Mouse (Mus musculus): Measurements from ENCODE around the gene Tbx1. TPM values are rescaled to one million over a fixed set of nuclear protein-coding genes. Genes with fewer than 3 reads are reported as not detected.

Gene Tbx1
- polyA plus RNA-seq (2015; fragmentation: Nextera tagmentation; extraction: Ambion mirVana) = 0.85 and 1.1 TPM in 2 replicates

- H3K9ac ChIP-seq = peak within 1 kb of the TSS; percentile 9; the same call in 1 of the 2 replicates
- peaks cover 42% of the 10 kb centered on the region for H3K4me1 ChIP-seq
- ATAC-seq (ENCODE audit: insufficient read depth, low FRiP score, low read depth) = peak; percentile 12; the same call in 1 of the 2 replicates
- H3K36me3 ChIP-seq = no peaks in the 10 kb centered on the region
- WGBS = 5% methylated on average over 48 of the region's 48 CpGs
- H3K4me2 ChIP-seq = peak within 1 kb of the TSS; percentile 69
- H3K27me3 ChIP-seq (replicated peaks) = peaks cover 80% of the 10 kb centered on the region
- H3K27ac ChIP-seq = no peak within 1 kb of the TSS
- H3K9me3 ChIP-seq = no peaks in the 10 kb centered on the region
- peak within 1 kb of the TSS; percentile 36 for H3K4me3 ChIP-seq (replicated peaks)
These were observed at the start of gene Tbx1 for GRCm38 (mm10) chr16:18589804-18590790. Tbx1 (minus strand) TSS chr16:18590671.

- H3K27ac ChIP-seq = no peak overlapping the region
- H3K9me3 ChIP-seq = no peaks in the 10 kb centered on the region
- H3K4me3 ChIP-seq (replicated peaks) = no peak overlapping the region
- H3K9ac ChIP-seq = no peak overlapping the region
- no peaks in the 10 kb centered on the region for H3K27me3 ChIP-seq (replicated peaks)
- peak; percentile 19; the same call in 1 of the 2 replicates for ATAC-seq (ENCODE audit: insufficient read depth, low FRiP score, low read depth)
- 59% methylated on average over 1 of the region's 1 CpGs for WGBS
- H3K4me2 ChIP-seq = no peak overlapping the region
- no peaks in the 10 kb centered on the region for H3K4me1 ChIP-seq
- H3K36me3 ChIP-seq = no peaks in the 10 kb centered on the region
These were observed 49.0 kb upstream of the Tbx1 start for GRCm38 (mm10) chr16:18639382-18639929.

- Histone ChIP-seq H3K36me3 (no peaks in the 10 kb centered on the region), H3K27me3 (replicated peaks) (no peaks in the 10 kb centered on the region), H3K9me3 (no peaks in the 10 kb centered on the region), H3K4me1 (no peaks in the 10 kb centered on the region), H3K9ac (no peak overlapping the region), H3K4me3 (replicated peaks) (no peak overlapping the region), H3K27ac (no peak overlapping the region), H3K4me2 (no peak overlapping the region)
- no peak for ATAC-seq (ENCODE audit: insufficient read depth, low FRiP score, low read depth)
- 50% methylated on average over 2 of the region's 2 CpGs for WGBS
These were observed 47.9 kb upstream of the Tbx1 start for GRCm38 (mm10) chr16:18638396-18638795.

- no peak overlapping the region for H3K9ac ChIP-seq
- H3K9me3 ChIP-seq = no peaks in the 10 kb centered on the region
- no peak overlapping the region for H3K4me2 ChIP-seq
- H3K36me3 ChIP-seq = no peaks in the 10 kb centered on the region
- no peaks in the 10 kb centered on the region for H3K4me1 ChIP-seq
- H3K27me3 ChIP-seq (replicated peaks) = no peaks in the 10 kb centered on the region
- no peak overlapping the region for H3K4me3 ChIP-seq (replicated peaks)
- no peak overlapping the region for H3K27ac ChIP-seq
- 62% methylated on average over 3 of the region's 3 CpGs for WGBS
- no peak for ATAC-seq (ENCODE audit: insufficient read depth, low FRiP score, low read depth)
These were observed 46.3 kb upstream of the Tbx1 start for GRCm38 (mm10) chr16:18636804-18637203.

- no peak overlapping the region for H3K27ac ChIP-seq
- no peak for ATAC-seq (ENCODE audit: insufficient read depth, low FRiP score, low read depth)
- H3K4me2 ChIP-seq = no peak overlapping the region
- H3K9me3 ChIP-seq = no peaks in the 10 kb centered on the region
- H3K9ac ChIP-seq = no peak overlapping the region
- H3K27me3 ChIP-seq (replicated peaks) = no peaks in the 10 kb centered on the region
- H3K4me3 ChIP-seq (replicated peaks) = no peak overlapping the region
- no peaks in the 10 kb centered on the region for H3K4me1 ChIP-seq
- WGBS = 82% methylated on average over 5 of the region's 5 CpGs
- no peaks in the 10 kb centered on the region for H3K36me3 ChIP-seq
These were observed 45.9 kb upstream of the Tbx1 start for GRCm38 (mm10) chr16:18636401-18636800.

GRCm38 (mm10) chr16:18633333-18633732, 42.9 kb upstream of the Tbx1 start:
- Histone ChIP-seq H3K27me3 (replicated peaks) (no peaks in the 10 kb centered on the region), H3K27ac (no peak overlapping the region), H3K9ac (no peak overlapping the region), H3K4me3 (replicated peaks) (no peak overlapping the region), H3K36me3 (no peaks in the 10 kb centered on the region), H3K4me1 (peaks cover 10% of the 10 kb centered on the region; the same call in 1 of the 2 replicates), H3K4me2 (no peak overlapping the region), H3K9me3 (no peaks in the 10 kb centered on the region)
- ATAC-seq (ENCODE audit: insufficient read depth, low FRiP score, low read depth) = no peak
- 23% methylated on average over 1 of the region's 1 CpGs for WGBS

- Histone ChIP-seq H3K4me3 (replicated peaks) (no peak overlapping the region), H3K36me3 (no peaks in the 10 kb centered on the region), H3K27ac (no peak overlapping the region), H3K4me1 (peaks cover 15% of the 10 kb centered on the region; the same call in 1 of the 2 replicates), H3K27me3 (replicated peaks) (no peaks in the 10 kb centered on the region), H3K9ac (no peak overlapping the region), H3K9me3 (no peaks in the 10 kb centered on the region), H3K4me2 (no peak overlapping the region)
- WGBS = 64% methylated on average over 2 of the region's 2 CpGs
- ATAC-seq (ENCODE audit: insufficient read depth, low FRiP score, low read depth) = no peak
These were observed 42.3 kb upstream of the Tbx1 start for GRCm38 (mm10) chr16:18632816-18633215.

GRCm38 (mm10) chr16:18632059-18632458, 41.6 kb upstream of the Tbx1 start:
- Histone ChIP-seq H3K4me1 (peaks cover 16% of the 10 kb centered on the region; the same call in 1 of the 2 replicates), H3K9me3 (no peaks in the 10 kb centered on the region), H3K27ac (no peak overlapping the region), H3K4me2 (no peak overlapping the region), H3K27me3 (replicated peaks) (no peaks in the 10 kb centered on the region), H3K36me3 (no peaks in the 10 kb centered on the region), H3K9ac (no peak overlapping the region), H3K4me3 (replicated peaks) (no peak overlapping the region)
- ATAC-seq (ENCODE audit: insufficient read depth, low FRiP score, low read depth) = no peak
- WGBS = 63% methylated on average over 3 of the region's 3 CpGs

- no peak overlapping the region for H3K9ac ChIP-seq
- 0 out of 2 replicates have a peak, but pooled peaks cover 4% of the 10 kb centered on the region for H3K27me3 ChIP-seq (replicated peaks)
- H3K9me3 ChIP-seq = no peaks in the 10 kb centered on the region
- ATAC-seq (ENCODE audit: insufficient read depth, low FRiP score, low read depth) = no peak
- no peak overlapping the region for H3K27ac ChIP-seq
- H3K4me2 ChIP-seq = no peak overlapping the region
- H3K4me3 ChIP-seq (replicated peaks) = no peak overlapping the region
- H3K36me3 ChIP-seq = no peaks in the 10 kb centered on the region
- 47% methylated on average over 7 of the region's 7 CpGs for WGBS
- H3K4me1 ChIP-seq = peaks cover 24% of the 10 kb centered on the region
These were observed 40.7 kb upstream of the Tbx1 start for GRCm38 (mm10) chr16:18631141-18631540.

GRCm38 (mm10) chr16:18630291-18630690, 39.8 kb upstream of the Tbx1 start:
- Histone ChIP-seq H3K4me2 (peak overlapping the region; percentile 91), H3K9ac (peak overlapping the region; percentile 29; the same call in 1 of the 2 replicates), H3K4me1 (peaks cover 28% of the 10 kb centered on the region), H3K9me3 (no peaks in the 10 kb centered on the region), H3K36me3 (no peaks in the 10 kb centered on the region), H3K27me3 (replicated peaks) (peaks cover 11% of the 10 kb centered on the region), H3K4me3 (replicated peaks) (peak overlapping the region; percentile 73), H3K27ac (no peak overlapping the region)
- no peak for ATAC-seq (ENCODE audit: insufficient read depth, low FRiP score, low read depth)
- 55% methylated on average over 5 of the region's 5 CpGs for WGBS

- H3K27me3 ChIP-seq (replicated peaks) = peaks cover 18% of the 10 kb centered on the region
- ATAC-seq (ENCODE audit: insufficient read depth, low FRiP score, low read depth) = peak; percentile 48
- under 1% methylated on average over 92 of the region's 93 CpGs for WGBS
These were observed 39.1 kb upstream of the Tbx1 start, which contains the start of gene Sept5 for GRCm38 (mm10) chr16:18629390-18630231. Sept5 (minus strand) TSS chr16:18629954.

More at GRCm38 (mm10) chr16:18629390-18630231, 39.1 kb upstream of the Tbx1 start, which contains the start of gene Sept5:
- H3K36me3 ChIP-seq = no peaks in the 10 kb centered on the region
- H3K4me1 ChIP-seq = peaks cover 28% of the 10 kb centered on the region
- no peaks in the 10 kb centered on the region for H3K9me3 ChIP-seq
- H3K4me2 ChIP-seq = peak within 1 kb of the TSS; percentile 91
- no peak within 1 kb of the TSS for H3K27ac ChIP-seq
- H3K9ac ChIP-seq = peak within 1 kb of the TSS; percentile 73
- peak within 1 kb of the TSS; percentile 73 for H3K4me3 ChIP-seq (replicated peaks)

Data from stomach, embryonic 15.5 days (tissue).